In genomic region chr5:100877021-100877420, GRCm38 (mm10) we compare ENCODE assay signal across 16 mouse cellular contexts.
"Had no signal": no experiment of that assay in that cellular context is flagged by ENCODE, and none has a peak within 500 bp of the region (broad histone marks: within the 10 kb centered on the region; RNA-seq: fewer than 3 reads in every experiment).

No protein-coding gene starts in this region.

- H3K9ac ChIP-seq: liver, embryonic 13.5 days; lung, embryonic 14.5 days; midbrain, embryonic 12.5 days; neural tube, embryonic 13.5 days had no signal

- H3K4me1 ChIP-seq: liver, embryonic 13.5 days; midbrain, embryonic 12.5 days; neural tube, embryonic 13.5 days had no signal

- H3K27me3 ChIP-seq: liver, embryonic 13.5 days; midbrain, embryonic 12.5 days; neural tube, embryonic 13.5 days had no signal

- H3K27ac ChIP-seq: kidney, postnatal 0 days; layer of hippocampus, adult 2 months; liver, embryonic 13.5 days; macrophage; midbrain, embryonic 12.5 days; neural tube, embryonic 13.5 days had no signal

- DNase-seq: kidney, adult 2 months; kidney, postnatal 25 days; layer of hippocampus, adult 9-11 months; liver, embryonic 13.5 days; lung, embryonic 14.5 days; retina, postnatal 1 day; thymus, adult 18-20 months; thymus, postnatal 36 days had no signal

- ATAC-seq: lung, postnatal 0 days; midbrain, embryonic 16.5 days had no signal

- H3K36me3 ChIP-seq: liver, embryonic 13.5 days; midbrain, embryonic 12.5 days; neural tube, embryonic 13.5 days had no signal

- H3K4me2 ChIP-seq: liver, embryonic 13.5 days; lung, embryonic 14.5 days; midbrain, embryonic 12.5 days; neural tube, embryonic 13.5 days had no signal

- H3K9me3 ChIP-seq: liver, embryonic 13.5 days; midbrain, embryonic 12.5 days; neural tube, embryonic 13.5 days had no signal

- H3K4me3 ChIP-seq: layer of hippocampus, adult 2 months; liver, embryonic 13.5 days; midbrain, embryonic 12.5 days; myocyte; neural tube, embryonic 13.5 days had no signal
